In the genomic region with DNA sequence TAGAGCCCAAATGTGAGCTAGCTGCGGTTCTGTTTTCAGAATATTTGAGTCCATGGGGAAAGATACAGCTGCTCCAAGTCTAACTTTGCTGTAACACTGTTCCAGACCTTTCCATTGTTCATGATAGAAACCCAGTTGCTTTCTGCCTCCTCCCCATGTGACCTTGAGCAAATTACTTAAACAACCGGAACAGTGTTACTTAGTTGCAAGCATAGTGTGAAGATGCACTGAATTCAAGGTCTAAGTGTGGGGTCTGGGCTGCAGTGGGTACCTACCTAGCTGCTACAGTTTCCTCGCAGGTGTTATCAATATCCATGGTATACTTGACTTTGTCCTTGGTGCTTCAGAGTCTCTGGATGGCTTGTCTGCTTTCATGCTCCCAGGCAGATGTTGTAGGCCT, we compare ENCODE assay signal across 13 mouse cellular contexts. TPM values are rescaled to one million over a fixed set of nuclear protein-coding genes. Genes with fewer than 3 reads are reported as not detected.
DNase-seq lines count a peak whose midpoint lies in the region; ATAC-seq lines count a peak whose summit lies in the region.
"Had no signal": no experiment of that assay in that cellular context is flagged by ENCODE, and none has a peak within 500 bp of the region (broad histone marks: within the 10 kb centered on the region; RNA-seq: fewer than 3 reads in every experiment).

No protein-coding gene starts in this region.

- peak overlapping the region; percentile 77; the same call in 1 of the 2 replicates for H3K4me2 ChIP-seq in embryonic facial prominence, embryonic 13.5 days
- H3K4me2 ChIP-seq in limb, embryonic 12.5 days = peak overlapping the region; percentile 65; the same call in 1 of the 2 replicates
- peak overlapping the region; percentile 68; the same call in 1 of the 2 replicates for H3K4me2 ChIP-seq in limb, embryonic 13.5 days (replicated peaks)
- H3K4me2 ChIP-seq in neural tube, embryonic 15.5 days = peak overlapping the region; percentile 73

- no peak for ATAC-seq in embryonic facial prominence, embryonic 13.5 days (ENCODE audit: insufficient number of reproducible peaks, insufficient read depth, low FRiP score, low TSS enrichment, low read depth)
- ATAC-seq in limb, embryonic 12.5 days (ENCODE audit: insufficient number of reproducible peaks, insufficient read depth, low FRiP score, low TSS enrichment, low read depth) = no peak
- no peak for ATAC-seq in limb, embryonic 13.5 days (ENCODE audit: low FRiP score, low read depth)
- ATAC-seq in neural tube, embryonic 15.5 days (ENCODE audit: low FRiP score) = no peak

- no peak for DNase-seq in embryonic facial prominence, embryonic 10.5 days (ENCODE audit: low spot score)
- DNase-seq in limb, embryonic 10.5 days (ENCODE audit: low spot score) = no peak
- DNase-seq in kidney, postnatal 4 days = no peak
- DNase-seq in cerebellum, postnatal 36 days = no peak
- DNase-seq: adrenal gland, postnatal 36 days; cerebellum, adult 11-12 months; heart, postnatal 4 days; thymus, adult 18-20 months had no signal

- peaks cover 31% of the 10 kb centered on the region for H3K4me1 ChIP-seq in embryonic facial prominence, embryonic 13.5 days
- H3K4me1 ChIP-seq in embryonic facial prominence, embryonic 10.5 days = peaks cover 45% of the 10 kb centered on the region
- H3K4me1 ChIP-seq in limb, embryonic 12.5 days (replicated peaks) = peaks cover 30% of the 10 kb centered on the region
- H3K4me1 ChIP-seq in limb, embryonic 10.5 days = peaks cover 49% of the 10 kb centered on the region
- peaks cover 35% of the 10 kb centered on the region for H3K4me1 ChIP-seq in limb, embryonic 13.5 days
- H3K4me1 ChIP-seq in neural tube, embryonic 15.5 days = peaks cover 39% of the 10 kb centered on the region

- H3K27me3 ChIP-seq in embryonic facial prominence, embryonic 13.5 days = no peaks in the 10 kb centered on the region
- H3K27me3 ChIP-seq in embryonic facial prominence, embryonic 10.5 days (replicated peaks; ENCODE audit: low read depth, poor library complexity, severe bottlenecking) = peaks cover 10% of the 10 kb centered on the region
- H3K27me3 ChIP-seq in limb, embryonic 12.5 days = no peaks in the 10 kb centered on the region
- no peaks in the 10 kb centered on the region for H3K27me3 ChIP-seq in limb, embryonic 10.5 days (ENCODE audit: low read depth, poor library complexity, severe bottlenecking)
- H3K27me3 ChIP-seq in limb, embryonic 13.5 days = no peaks in the 10 kb centered on the region
- H3K27me3 ChIP-seq in neural tube, embryonic 15.5 days (replicated peaks) = no peaks in the 10 kb centered on the region
- H3K27me3 ChIP-seq: embryonic facial prominence, embryonic 12.5 days had no signal

- H3K27ac ChIP-seq in embryonic facial prominence, embryonic 13.5 days = no peak overlapping the region
- no peak overlapping the region for H3K27ac ChIP-seq in embryonic facial prominence, embryonic 10.5 days (replicated peaks)
- H3K27ac ChIP-seq in limb, embryonic 12.5 days = no peak overlapping the region
- H3K27ac ChIP-seq in limb, embryonic 10.5 days = no peak overlapping the region
- H3K27ac ChIP-seq in limb, embryonic 13.5 days = no peak overlapping the region
- H3K27ac ChIP-seq in neural tube, embryonic 15.5 days (replicated peaks) = peak overlapping the region; percentile 93

- no peak overlapping the region for H3K9ac ChIP-seq in embryonic facial prominence, embryonic 13.5 days
- H3K9ac ChIP-seq in limb, embryonic 12.5 days (replicated peaks) = no peak overlapping the region
- H3K9ac ChIP-seq in limb, embryonic 13.5 days = 0 out of 2 replicates have a peak overlapping the region, but pooled peaks have one; percentile 20
- 0 out of 2 replicates have a peak overlapping the region, but pooled peaks have one; percentile 7 for H3K9ac ChIP-seq in neural tube, embryonic 15.5 days (replicated peaks)

- no peaks in the 10 kb centered on the region for H3K9me3 ChIP-seq in embryonic facial prominence, embryonic 13.5 days
- H3K9me3 ChIP-seq in embryonic facial prominence, embryonic 10.5 days = no peaks in the 10 kb centered on the region
- no peaks in the 10 kb centered on the region for H3K9me3 ChIP-seq in limb, embryonic 12.5 days
- no peaks in the 10 kb centered on the region for H3K9me3 ChIP-seq in limb, embryonic 10.5 days (replicated peaks)
- no peaks in the 10 kb centered on the region for H3K9me3 ChIP-seq in limb, embryonic 13.5 days
- H3K9me3 ChIP-seq in neural tube, embryonic 15.5 days (replicated peaks) = no peaks in the 10 kb centered on the region
- H3K9me3 ChIP-seq: embryonic facial prominence, embryonic 12.5 days had no signal

- H3K4me3 ChIP-seq in embryonic facial prominence, embryonic 13.5 days = peak overlapping the region; percentile 96; the same call in 1 of the 2 replicates
- H3K4me3 ChIP-seq in embryonic facial prominence, embryonic 10.5 days = no peak overlapping the region
- no peak overlapping the region for H3K4me3 ChIP-seq in limb, embryonic 12.5 days (replicated peaks)
- H3K4me3 ChIP-seq in limb, embryonic 10.5 days = no peak overlapping the region
- no peak overlapping the region for H3K4me3 ChIP-seq in limb, embryonic 13.5 days
- peak overlapping the region; percentile 93; the same call in 1 of the 2 replicates for H3K4me3 ChIP-seq in neural tube, embryonic 15.5 days (replicated peaks)

- no peaks in the 10 kb centered on the region for H3K36me3 ChIP-seq in embryonic facial prominence, embryonic 13.5 days
- H3K36me3 ChIP-seq in embryonic facial prominence, embryonic 10.5 days (replicated peaks) = no peaks in the 10 kb centered on the region
- H3K36me3 ChIP-seq in limb, embryonic 12.5 days = no peaks in the 10 kb centered on the region
- no peaks in the 10 kb centered on the region for H3K36me3 ChIP-seq in limb, embryonic 10.5 days
- H3K36me3 ChIP-seq in limb, embryonic 13.5 days = no peaks in the 10 kb centered on the region
- H3K36me3 ChIP-seq in neural tube, embryonic 15.5 days = no peaks in the 10 kb centered on the region
- H3K36me3 ChIP-seq: embryonic facial prominence, embryonic 12.5 days had no signal

- WGBS in embryonic facial prominence, embryonic 13.5 days = 67% methylated on average over 3 of the region's 3 CpGs
- WGBS in embryonic facial prominence, embryonic 10.5 days = 71% methylated on average over 3 of the region's 3 CpGs
- 71% methylated on average over 3 of the region's 3 CpGs for WGBS in limb, embryonic 12.5 days
- 78% methylated on average over 3 of the region's 3 CpGs for WGBS in limb, embryonic 10.5 days
- WGBS in limb, embryonic 13.5 days = 74% methylated on average over 3 of the region's 3 CpGs
- WGBS in neural tube, embryonic 15.5 days = 66% methylated on average over 3 of the region's 3 CpGs

RNA-seq across cellular contexts. Expression of a gene that starts 1.3 kb away (rescaled TPM):
- polyA plus RNA-seq in embryonic facial prominence, embryonic 13.5 days (2015; fragmentation: Nextera tagmentation; extraction: Ambion mirVana) = 67.4 and 77.1 TPM in 2 replicates
- 81.8 and 82.1 TPM in 2 replicates for polyA plus RNA-seq in embryonic facial prominence, embryonic 10.5 days (2016; fragmentation: Nextera tagmentation; extraction: Ambion mirVana)
- 94.7 and 95.3 TPM in 2 replicates for polyA plus RNA-seq in limb, embryonic 12.5 days (2016; fragmentation: Nextera tagmentation; extraction: Ambion mirVana)
- polyA plus RNA-seq in limb, embryonic 10.5 days (2016; fragmentation: Nextera tagmentation; extraction: Ambion mirVana) = 74.8 and 92.5 TPM in 2 replicates
- 67.1 and 70.4 TPM in 2 replicates for polyA plus RNA-seq in limb, embryonic 13.5 days (2015; fragmentation: Nextera tagmentation; extraction: Ambion mirVana)
- polyA plus RNA-seq in neural tube, embryonic 15.5 days (2015; fragmentation: Nextera tagmentation; extraction: Ambion mirVana) = 49.9 and 52.3 TPM in 2 replicates

Comparison
In these comparisons a context has a peak if more than half of its experiments do, and no peak if none do; other contexts are left out.
1. H3K4me3 ChIP-seq: peak in embryonic facial prominence, embryonic 13.5 days (single experiment) and neural tube, embryonic 15.5 days (single experiment); none in embryonic facial prominence, embryonic 10.5 days (single experiment), limb, embryonic 12.5 days (single experiment), limb, embryonic 10.5 days (single experiment) and limb, embryonic 13.5 days (single experiment).
2. H3K9ac ChIP-seq: peak in limb, embryonic 13.5 days (single experiment) and neural tube, embryonic 15.5 days (single experiment); none in embryonic facial prominence, embryonic 13.5 days (single experiment) and limb, embryonic 12.5 days (single experiment).
3. Peak in every context shown above with its lines, with median percentiles within 50 percentile points of each other: H3K4me2 ChIP-seq.